Mouse (Mus musculus): ENCODE data around the gene Epb41. TPM values are rescaled to one million over a fixed set of nuclear protein-coding genes. Genes with fewer than 3 reads are reported as not detected.

The Epb41 gene
- polyA plus RNA-seq, 1 experiment from 2014 or later = 147 TPM

DNA sequence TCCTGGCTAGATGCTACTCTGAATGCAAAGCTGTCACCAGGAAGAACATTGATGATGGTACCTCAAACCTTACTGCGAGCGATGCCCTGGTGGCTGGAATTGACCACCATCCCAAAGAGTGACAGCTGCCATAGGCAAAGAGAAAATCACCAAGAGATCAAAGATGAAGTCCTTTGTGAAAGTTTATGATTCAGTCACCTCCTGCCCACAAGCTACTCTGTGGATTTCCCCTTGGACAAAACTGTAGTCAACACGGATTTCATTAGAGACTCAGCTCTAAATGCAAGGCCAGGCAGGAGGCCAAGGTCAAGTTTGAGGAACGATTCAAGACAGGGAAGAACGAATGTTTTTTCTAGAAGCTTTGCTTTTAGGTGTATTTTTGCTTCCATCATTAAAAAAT, 18.8 kb upstream of the Epb41 start:
- ATAC-seq (ENCODE audit: low read depth) = no peak
- no peak overlapping the region for H3K9ac ChIP-seq
- no peak overlapping the region for H3K4me2 ChIP-seq
- peaks cover 7% of the 10 kb centered on the region for H3K4me1 ChIP-seq (replicated peaks)
- DNase-seq = no peak
- H3K4me3 ChIP-seq (replicated peaks) = no peak overlapping the region
- H3K27me3 ChIP-seq = 0 out of 2 replicates have a peak, but pooled peaks cover 3% of the 10 kb centered on the region
- WGBS (ENCODE audit: insufficient replicate concordance) = 75% methylated on average over 5 of the region's 5 CpGs
- H3K36me3 ChIP-seq = no peaks in the 10 kb centered on the region
- H3K9me3 ChIP-seq (replicated peaks) = no peaks in the 10 kb centered on the region
- no peak overlapping the region for H3K27ac ChIP-seq

DNA sequence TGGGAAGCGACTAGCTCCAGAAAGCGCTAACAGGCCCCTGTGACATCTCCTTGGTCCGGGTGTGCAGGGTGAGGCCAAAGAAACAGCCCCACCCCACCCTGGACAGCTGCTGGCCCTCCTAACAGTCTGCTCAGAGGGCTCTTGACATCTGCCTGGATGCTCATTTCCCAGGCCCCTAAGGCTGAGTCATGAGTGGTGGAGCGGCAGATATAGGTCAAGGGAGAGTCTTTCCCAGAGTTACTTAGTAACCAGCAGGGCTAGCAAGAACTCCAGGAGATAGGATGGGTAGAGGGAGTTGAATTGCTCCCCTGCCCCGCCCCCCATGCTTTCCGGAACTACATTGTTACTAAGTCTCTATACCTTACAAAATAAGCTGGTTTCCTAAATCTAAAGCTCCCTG, 18.0 kb upstream of the Epb41 start:
- ATAC-seq (ENCODE audit: low read depth) = no peak
- 0 out of 2 replicates have a peak, but pooled peaks cover 3% of the 10 kb centered on the region for H3K27me3 ChIP-seq
- no peak overlapping the region for H3K27ac ChIP-seq

DNA sequence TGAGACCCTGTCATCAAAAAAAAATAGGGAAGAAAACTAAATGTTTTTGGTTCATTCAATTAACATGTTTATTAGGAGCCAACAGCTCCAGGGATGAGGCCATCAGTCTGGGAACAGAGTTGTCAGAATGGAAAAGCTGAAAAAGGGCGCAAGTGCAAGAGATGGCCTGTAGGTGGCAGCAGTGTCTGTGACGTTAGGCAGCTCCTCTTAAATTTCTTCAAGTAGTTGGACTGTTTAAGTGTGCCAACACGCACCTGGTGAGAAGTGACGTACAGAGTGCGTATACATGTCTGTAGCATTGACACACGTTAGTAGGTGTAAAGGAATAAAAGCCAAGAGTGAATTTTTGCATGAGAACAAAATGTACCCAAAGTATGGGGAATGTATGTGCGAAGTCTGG, 13.8 kb upstream of the Epb41 start:
- H3K27ac ChIP-seq = no peak overlapping the region
- WGBS (ENCODE audit: insufficient replicate concordance) = 15% methylated on average over 7 of the region's 7 CpGs

More for the DNA sequence above, 18.0 kb upstream of the Epb41 start:
- H3K9me3 ChIP-seq (replicated peaks) = no peaks in the 10 kb centered on the region
- no peaks in the 10 kb centered on the region for H3K36me3 ChIP-seq
- H3K4me2 ChIP-seq = no peak overlapping the region
- no peak overlapping the region for H3K9ac ChIP-seq
- no peak for DNase-seq
- 66% methylated on average over 6 of the region's 6 CpGs for WGBS (ENCODE audit: insufficient replicate concordance)
- no peak overlapping the region for H3K4me3 ChIP-seq (replicated peaks)
- H3K4me1 ChIP-seq (replicated peaks) = peaks cover 7% of the 10 kb centered on the region

DNA sequence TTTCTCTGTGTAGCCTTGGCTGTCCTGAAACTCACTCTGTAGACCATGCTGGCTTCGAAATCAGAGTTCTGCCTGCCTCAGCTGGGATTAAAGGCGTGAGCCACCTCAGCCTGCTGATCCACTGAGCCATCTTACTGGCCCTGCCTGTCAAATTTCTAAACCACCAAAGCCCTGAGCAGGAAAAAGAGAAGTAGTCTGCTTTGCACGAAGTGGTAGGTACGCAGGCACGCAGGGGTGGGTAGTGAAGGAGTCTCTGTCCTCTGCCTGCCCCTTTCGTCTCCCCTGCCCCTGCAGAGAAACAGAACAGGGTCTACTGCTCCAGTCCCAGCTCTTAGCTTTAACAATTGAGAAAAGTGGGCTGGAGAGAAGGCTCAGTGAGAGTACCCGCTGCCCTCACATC, 10.0 kb upstream of the Epb41 start:
- Histone ChIP-seq H3K9ac (no peak overlapping the region), H3K27me3 (no peaks in the 10 kb centered on the region), H3K4me2 (no peak overlapping the region), H3K4me3 (replicated peaks) (no peak overlapping the region), H3K9me3 (replicated peaks) (no peaks in the 10 kb centered on the region), H3K4me1 (replicated peaks) (no peaks in the 10 kb centered on the region; the same call in 1 of the 2 replicates), H3K36me3 (no peaks in the 10 kb centered on the region), H3K27ac (no peak overlapping the region)
- DNase-seq = no peak
- WGBS (ENCODE audit: insufficient replicate concordance) = 38% methylated on average over 7 of the region's 7 CpGs
- ATAC-seq (ENCODE audit: low read depth) = no peak

More for the DNA sequence above, 13.8 kb upstream of the Epb41 start:
- H3K36me3 ChIP-seq = no peaks in the 10 kb centered on the region
- H3K27me3 ChIP-seq = 0 out of 2 replicates have a peak, but pooled peaks cover 3% of the 10 kb centered on the region
- H3K4me2 ChIP-seq = no peak overlapping the region
- DNase-seq (peak; percentile 45), ATAC-seq (ENCODE audit: low read depth) (no peak)
- no peaks in the 10 kb centered on the region for H3K9me3 ChIP-seq (replicated peaks)
- H3K4me3 ChIP-seq (replicated peaks) = no peak overlapping the region
- H3K4me1 ChIP-seq (replicated peaks) = peaks cover 7% of the 10 kb centered on the region
- no peak overlapping the region for H3K9ac ChIP-seq

DNA sequence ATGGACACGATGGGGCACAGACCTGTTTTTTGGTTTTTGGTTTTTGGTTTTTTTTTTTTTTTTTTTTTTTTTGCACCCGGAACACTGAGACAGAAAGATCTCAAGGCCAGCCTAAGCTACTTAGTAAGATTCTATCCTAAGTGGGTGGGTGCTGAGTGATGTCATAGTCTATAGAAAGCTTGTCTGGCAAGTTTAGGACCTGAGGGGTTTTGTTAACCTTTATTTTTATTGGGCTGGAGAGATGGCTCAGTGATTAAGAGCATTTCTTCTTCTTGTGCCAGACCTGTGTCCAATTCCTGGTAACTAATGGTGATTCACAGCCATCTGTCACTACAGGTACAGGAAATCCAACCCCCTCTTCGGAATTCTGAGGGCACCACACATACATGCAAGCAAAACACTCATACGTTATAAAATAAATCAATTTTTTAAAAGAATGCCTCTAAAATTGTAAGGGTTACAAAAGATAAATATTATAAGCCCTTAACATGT, 5.4 kb upstream of the Epb41 start:
- no peaks in the 10 kb centered on the region for H3K27me3 ChIP-seq
- H3K9me3 ChIP-seq (replicated peaks) = no peaks in the 10 kb centered on the region
- H3K4me3 ChIP-seq (replicated peaks) = no peak overlapping the region
- peaks cover 44% of the 10 kb centered on the region for H3K4me1 ChIP-seq (replicated peaks)
- no peaks in the 10 kb centered on the region for H3K36me3 ChIP-seq
- no peak overlapping the region for H3K4me2 ChIP-seq
- H3K27ac ChIP-seq = no peak overlapping the region
- WGBS (ENCODE audit: insufficient replicate concordance) = 57% methylated on average over 4 of the region's 4 CpGs
- DNase-seq (no peak), ATAC-seq (ENCODE audit: low read depth) (no peak)
- no peak overlapping the region for H3K9ac ChIP-seq

DNA sequence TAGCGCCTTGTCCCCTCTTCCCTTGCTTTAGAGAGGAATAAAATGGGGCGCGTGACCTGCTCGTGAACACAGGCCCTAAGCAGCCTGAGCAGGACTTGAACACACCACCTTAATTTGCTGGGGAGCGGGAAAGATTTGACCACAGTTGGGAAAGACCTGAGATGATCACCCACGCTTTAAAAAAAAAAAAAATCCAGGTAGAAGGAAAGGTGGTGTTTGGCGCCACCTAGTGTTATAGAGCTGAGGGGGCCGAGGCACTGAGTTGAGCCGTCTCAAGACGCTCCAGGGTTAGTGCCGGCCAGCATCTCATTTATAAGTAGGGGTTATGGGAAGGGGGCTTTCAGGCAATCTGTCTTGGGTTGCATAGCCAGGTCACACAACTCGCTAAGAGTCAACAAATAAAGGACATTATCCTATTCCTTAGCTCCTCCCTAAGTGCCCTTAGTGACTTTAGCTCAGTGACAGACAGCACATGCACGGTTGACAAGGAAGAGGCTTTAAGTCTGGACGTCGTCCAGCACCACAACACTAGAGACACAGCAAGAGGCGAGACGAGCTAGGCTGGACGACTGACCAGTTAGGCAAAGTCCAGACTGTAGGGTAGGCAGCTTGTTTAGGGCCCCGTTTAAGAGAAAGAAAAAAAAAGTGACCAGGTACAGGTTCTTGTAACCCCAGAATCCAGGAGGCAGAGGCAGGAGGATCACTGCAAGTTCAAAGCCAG, 4.6 kb upstream of the Epb41 start:
- H3K9ac ChIP-seq = peak overlapping the region; percentile 73
- no peak overlapping the region; the same call in 1 of the 2 replicates for H3K4me3 ChIP-seq (replicated peaks)
- WGBS (ENCODE audit: insufficient replicate concordance) = 13% methylated on average over 19 of the region's 19 CpGs
- DNase-seq (peak; percentile 52), ATAC-seq (ENCODE audit: low read depth) (no peak)
- H3K4me2 ChIP-seq = peak overlapping the region; percentile 98
- peaks cover 46% of the 10 kb centered on the region for H3K4me1 ChIP-seq (replicated peaks)
- H3K9me3 ChIP-seq (replicated peaks) = no peaks in the 10 kb centered on the region
- H3K27ac ChIP-seq = peak overlapping the region; percentile 100
- no peaks in the 10 kb centered on the region for H3K36me3 ChIP-seq
- no peaks in the 10 kb centered on the region for H3K27me3 ChIP-seq

DNA sequence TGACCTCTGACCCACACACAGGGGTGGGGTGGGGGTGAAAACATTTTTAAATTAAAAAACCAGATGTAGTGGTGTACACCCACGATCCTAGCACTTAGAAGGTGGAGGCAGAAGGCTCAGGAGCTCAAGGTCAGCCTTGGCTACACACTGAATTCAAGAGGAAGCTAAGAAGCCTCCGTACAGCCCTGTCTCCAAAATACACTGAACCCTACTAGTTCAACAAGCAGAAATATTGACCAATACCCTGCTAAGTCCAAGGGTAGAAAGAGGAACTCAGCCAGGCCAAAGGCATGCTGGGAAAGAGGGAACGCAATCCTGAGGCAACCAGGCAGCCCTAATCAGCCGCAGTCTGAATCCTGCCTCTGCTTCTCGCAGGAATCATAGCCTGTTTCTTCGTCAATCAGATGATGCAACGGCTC, 3.2 kb upstream of the Epb41 start:
- peak overlapping the region; percentile 98 for H3K4me2 ChIP-seq
- DNase-seq = peak; percentile 36

DNA sequence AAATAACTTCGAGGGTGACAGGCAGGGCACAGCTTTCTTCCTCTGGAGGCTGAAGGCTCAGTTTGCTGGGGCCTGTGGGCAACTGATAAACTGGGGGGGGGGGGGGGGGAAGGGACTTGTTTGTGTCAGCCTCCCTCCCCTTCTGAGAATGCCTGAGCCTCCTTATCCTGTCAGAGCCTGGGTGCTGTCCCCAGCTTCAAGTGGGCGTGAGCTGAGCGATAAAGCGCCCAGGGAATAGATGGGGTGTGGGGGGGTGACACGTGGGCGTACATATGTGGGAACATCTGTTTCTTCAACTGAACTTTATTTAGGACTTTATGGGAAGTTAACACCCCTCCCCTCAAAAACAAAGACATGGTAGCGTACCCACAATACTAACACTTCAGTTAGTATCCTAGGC, 2.3 kb upstream of the Epb41 start:
- 7% methylated on average over 7 of the region's 7 CpGs for WGBS (ENCODE audit: insufficient replicate concordance)
- Histone ChIP-seq H3K9me3 (replicated peaks) (no peaks in the 10 kb centered on the region), H3K27ac (peak overlapping the region; percentile 100), H3K36me3 (peaks cover 8% of the 10 kb centered on the region), H3K27me3 (no peaks in the 10 kb centered on the region), H3K4me1 (replicated peaks) (peaks cover 62% of the 10 kb centered on the region), H3K4me3 (replicated peaks) (peak overlapping the region; percentile 99), H3K4me2 (peak overlapping the region; percentile 98), H3K9ac (peak overlapping the region; percentile 92)
- ATAC-seq (ENCODE audit: low read depth) (peak; percentile 66), DNase-seq (peak; percentile 92)

More for the DNA sequence above, 3.2 kb upstream of the Epb41 start:
- peak overlapping the region; percentile 26; the same call in 1 of the 2 replicates for H3K4me3 ChIP-seq (replicated peaks)
- H3K9me3 ChIP-seq (replicated peaks) = no peaks in the 10 kb centered on the region
- ATAC-seq (ENCODE audit: low read depth) = no peak
- H3K27ac ChIP-seq = peak overlapping the region; percentile 100
- H3K9ac ChIP-seq = peak overlapping the region; percentile 73
- WGBS (ENCODE audit: insufficient replicate concordance) = 7% methylated on average over 7 of the region's 7 CpGs
- H3K4me1 ChIP-seq (replicated peaks) = peaks cover 53% of the 10 kb centered on the region
- no peaks in the 10 kb centered on the region for H3K27me3 ChIP-seq
- no peaks in the 10 kb centered on the region; the same call in 1 of the 2 replicates for H3K36me3 ChIP-seq

DNA sequence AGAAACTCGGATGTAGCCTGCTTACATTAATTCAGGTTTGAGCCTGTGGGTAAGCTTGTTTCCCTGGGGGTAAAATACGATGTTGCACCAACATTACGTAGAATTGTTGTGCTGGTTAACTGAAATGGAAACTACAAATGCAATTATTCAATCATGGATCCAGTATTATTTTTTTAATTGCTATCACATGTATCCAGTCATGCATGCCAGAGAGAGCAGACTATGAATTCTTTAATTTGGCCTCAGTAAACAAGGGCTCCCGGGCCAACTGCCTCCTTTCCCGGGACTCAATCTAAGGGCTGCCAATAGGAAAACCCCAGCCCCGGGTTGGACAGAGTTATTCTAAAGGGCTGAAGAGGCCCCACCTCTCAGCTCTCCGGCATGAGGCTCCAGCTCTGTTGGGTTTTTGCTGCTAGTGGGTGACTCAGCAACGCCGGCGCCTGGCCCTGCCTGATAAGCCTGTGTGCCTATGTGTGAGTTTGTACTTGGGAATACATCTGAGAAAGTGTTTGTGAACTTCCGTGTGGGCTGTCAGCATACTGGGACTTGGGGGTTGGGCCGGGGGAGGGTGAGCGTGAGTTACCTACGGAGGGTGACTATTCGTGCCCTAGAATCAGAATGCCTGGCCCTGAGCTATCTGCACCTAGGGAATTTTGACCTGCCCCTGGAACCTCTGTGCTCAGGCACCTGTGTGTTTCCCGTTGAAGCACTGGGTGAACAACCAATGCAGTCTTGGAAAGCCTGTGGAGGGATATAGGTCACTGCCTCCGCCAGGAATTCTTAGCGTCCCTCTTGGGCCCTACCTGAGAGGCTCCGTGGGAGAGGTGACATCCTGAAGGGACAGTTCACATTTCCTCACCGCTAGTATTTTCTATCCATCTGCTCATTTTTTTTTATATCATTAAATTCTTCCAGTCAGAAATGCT, 1.6 kb upstream of the Epb41 start:
- WGBS (ENCODE audit: insufficient replicate concordance) = 5% methylated on average over 20 of the region's 20 CpGs
- ATAC-seq (ENCODE audit: low read depth) (peak; percentile 60), DNase-seq (peak; percentile 97)
- H3K27ac ChIP-seq = peak overlapping the region; percentile 100
- H3K4me2 ChIP-seq = peak overlapping the region; percentile 98
- peaks cover 15% of the 10 kb centered on the region for H3K36me3 ChIP-seq
- peak overlapping the region; percentile 99 for H3K4me3 ChIP-seq (replicated peaks)
- H3K4me1 ChIP-seq (replicated peaks) = peaks cover 69% of the 10 kb centered on the region
- H3K9ac ChIP-seq = peak overlapping the region; percentile 92
- no peaks in the 10 kb centered on the region for H3K9me3 ChIP-seq (replicated peaks)
- no peaks in the 10 kb centered on the region for H3K27me3 ChIP-seq

DNA sequence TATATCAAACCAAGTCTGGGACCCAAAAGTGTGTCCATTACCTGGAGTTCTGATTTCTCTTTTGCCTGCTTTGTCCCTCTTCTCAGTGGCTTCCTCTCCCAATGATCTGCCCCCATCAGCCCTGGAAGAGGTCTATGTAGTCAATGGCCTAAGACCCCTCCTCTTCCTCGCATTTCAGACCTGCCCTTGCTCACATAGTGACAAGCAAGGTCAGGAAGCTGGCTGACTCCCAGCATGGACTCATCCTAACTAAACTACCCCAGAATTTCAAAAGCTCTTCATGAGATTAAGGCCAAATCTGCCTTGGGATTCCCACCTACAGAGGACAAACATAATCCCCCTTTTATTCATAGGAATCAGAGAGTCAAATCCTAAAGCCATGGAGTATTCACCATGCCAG, 675 bp upstream of the Epb41 start:
- 22% methylated on average over 1 of the region's 1 CpGs for WGBS (ENCODE audit: insufficient replicate concordance)
- no peaks in the 10 kb centered on the region for H3K27me3 ChIP-seq
- DNase-seq = no peak
- H3K9me3 ChIP-seq (replicated peaks) = no peaks in the 10 kb centered on the region
- H3K4me1 ChIP-seq (replicated peaks) = peaks cover 78% of the 10 kb centered on the region
- H3K4me3 ChIP-seq (replicated peaks) = peak overlapping the region; percentile 99
- peak overlapping the region; percentile 100 for H3K27ac ChIP-seq
- peaks cover 25% of the 10 kb centered on the region for H3K36me3 ChIP-seq
- H3K4me2 ChIP-seq = peak overlapping the region; percentile 98
- peak overlapping the region; percentile 92 for H3K9ac ChIP-seq
- no peak for ATAC-seq (ENCODE audit: low read depth)

Data from liver, embryonic 13.5 days (tissue).